Mouse (Mus musculus): ENCODE data around the gene Gpc3.

DNA sequence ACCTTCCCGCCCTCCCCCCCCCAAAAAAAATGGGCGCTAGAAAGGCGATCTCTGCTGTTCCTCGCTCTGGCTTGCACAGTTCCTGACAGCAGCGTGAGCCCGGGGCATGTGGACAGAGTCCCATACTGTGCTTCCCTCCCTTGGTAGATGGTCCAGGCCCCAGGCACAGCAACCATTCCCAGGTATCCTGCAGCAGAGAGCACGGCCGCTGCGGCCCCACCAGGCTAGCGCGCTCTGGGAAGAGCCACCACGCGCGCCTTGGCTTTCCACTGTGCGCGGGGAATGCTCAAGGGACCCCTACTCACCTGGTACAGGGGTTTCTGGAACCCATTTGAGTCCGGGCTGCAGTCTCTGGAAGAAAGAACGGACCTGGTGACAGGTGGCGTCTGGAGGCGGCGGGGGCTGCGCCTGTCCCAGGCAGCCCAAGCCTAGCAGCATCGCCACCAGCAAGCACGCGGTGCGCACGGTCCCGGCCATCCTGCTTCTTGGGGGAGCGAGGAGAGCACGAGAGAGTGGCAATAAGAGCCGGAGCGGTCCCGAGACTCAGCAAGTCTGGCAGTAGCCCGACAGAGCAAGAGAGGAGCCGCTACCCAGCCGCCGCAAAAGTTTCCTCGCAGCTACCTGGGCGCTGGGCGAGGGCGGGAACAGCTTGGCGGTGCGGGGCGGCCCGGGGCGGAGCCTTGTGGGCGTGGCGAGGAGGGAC is at the start of gene Gpc3:
- TF ChIP-seq CTCF (IDR thresholded peaks at IDR 0.05; ENCODE audit: low read depth) (no peak), EP300 (IDR thresholded peaks at IDR 0.05; ENCODE audit: low read depth) (no peak)
